Mouse (Mus musculus) kidney, postnatal 36 days (tissue): ENCODE measurements at regions not wholly inside any gene's neighbourhood (a gene's known extent, or its start where the extent isn't known, plus 50 kb on each side); places are given as distances from the start of the nearest gene placed in this dataset.

Source experiments
- DNase-seq, 2 experiments: peaks; one replicate each; pipeline ENCODE4 v3.0.0; 2021 to 2022; ENCODE audit warnings: mixed read lengths in 2 of 2

DNA sequence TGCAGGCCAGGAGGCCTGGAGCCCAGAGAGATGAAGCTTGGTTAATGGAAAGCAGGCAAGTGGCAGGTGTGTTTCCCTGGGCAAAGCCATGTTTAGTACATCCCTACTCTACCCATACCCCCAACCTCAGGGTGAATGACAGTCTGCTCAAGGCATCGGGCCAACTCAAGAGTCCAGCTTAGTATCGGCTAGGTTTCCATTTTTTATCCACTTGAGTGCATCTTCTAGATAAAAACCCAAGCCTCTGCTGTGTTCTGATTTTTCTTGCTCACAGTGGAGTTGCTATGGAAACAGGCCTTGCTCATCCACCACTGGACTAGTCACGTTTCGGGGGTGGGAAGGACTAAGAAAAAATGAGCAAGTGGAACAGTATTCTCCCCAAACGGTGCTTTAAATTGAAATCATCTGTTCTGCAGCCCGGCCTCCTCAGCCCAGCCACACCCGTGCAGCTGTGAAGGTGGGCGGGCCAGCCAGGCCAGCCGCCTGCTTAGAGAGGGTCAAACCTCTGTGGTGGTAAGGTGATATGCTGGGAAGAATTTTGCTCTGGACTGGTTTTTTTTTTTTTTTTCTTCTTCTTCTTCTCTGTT, 94.0 kb downstream of the Snx19 start:
- DNase-seq, result no peak

DNA sequence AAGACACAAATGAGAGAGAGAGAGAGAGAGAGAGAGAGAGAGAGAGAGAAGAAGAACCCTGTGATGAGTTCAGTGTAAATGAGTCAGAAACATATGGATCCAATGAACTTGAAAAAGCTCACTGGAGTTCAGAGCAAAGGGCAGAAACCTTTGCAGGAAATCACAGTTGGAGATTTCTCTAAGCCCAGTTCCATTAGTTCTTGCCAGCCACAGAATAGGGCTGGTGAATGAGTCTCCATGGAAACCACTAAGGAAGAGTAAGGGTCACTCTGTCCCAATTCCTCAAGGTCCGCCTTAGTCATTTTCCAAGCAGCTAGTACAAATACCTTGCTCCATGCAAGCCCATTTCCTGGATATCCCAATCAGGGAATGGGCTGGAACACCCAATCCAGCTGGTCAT, 93.2 kb downstream of the Snx19 start:
- DNase-seq, result no peak

DNA sequence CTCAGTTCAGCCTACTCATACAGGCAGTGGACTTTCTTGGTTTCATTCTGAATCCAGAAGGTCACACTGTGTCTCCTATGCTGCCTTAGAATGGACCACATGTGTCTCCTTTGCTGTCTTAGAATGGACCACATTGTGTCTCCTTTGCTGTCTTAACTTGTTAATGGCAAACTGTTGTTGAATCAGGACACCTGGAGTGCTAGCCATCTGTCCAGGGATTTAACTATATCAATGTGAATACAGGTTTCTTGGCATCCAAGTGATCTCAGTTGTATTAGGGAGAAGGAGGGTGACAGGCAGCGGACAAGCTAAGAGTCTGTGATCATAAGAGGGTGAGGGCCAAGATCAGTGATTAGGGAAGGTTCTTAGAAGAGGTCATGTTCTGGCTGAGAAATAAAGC, 92.3 kb downstream of the Snx19 start:
- DNase-seq, result no peak
